Mouse (Mus musculus) G1E (cell line): ENCODE measurements around the gene Cdh12.

Experiments used
- CTCF ChIP-seq: IDR thresholded peaks from 2 replicates; pipeline ENCODE4 v1.5.1; 2012; ENCODE audit warnings: low read depth, low read length, inconsistent platforms, mixed read lengths
- TAL1 ChIP-seq: conservative IDR thresholded peaks from 2 replicates; pipeline ENCODE4 v1.6.1; 2012; ENCODE audit warnings: low read depth, low read length, inconsistent platforms, mixed read lengths

DNA sequence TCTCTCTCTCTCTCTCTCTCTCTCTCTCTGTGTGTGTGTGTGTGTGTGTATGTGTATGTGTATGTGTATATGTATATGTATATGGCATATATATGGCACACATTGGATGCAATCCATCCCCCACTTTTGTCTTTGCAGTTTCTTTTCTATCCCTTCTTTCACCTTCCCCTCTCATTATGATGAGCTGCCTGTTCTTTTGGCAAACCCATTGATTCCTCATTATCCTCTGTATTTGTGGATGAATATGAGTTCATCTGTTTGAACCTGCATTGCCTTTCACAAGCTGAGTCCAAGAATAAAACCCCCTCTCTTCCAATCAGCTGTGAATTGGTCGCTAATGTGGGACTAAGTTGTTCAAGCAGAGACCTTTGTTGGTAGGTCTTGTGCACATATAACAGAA is 218.9 kb downstream of the Cdh12 start:
- TF ChIP-seq CTCF (no peak), TAL1 (no peak)
